Mouse (Mus musculus) c-Kit-positive CD71-positive TER-119-negative erythroid progenitor cells, embryonic 14.5 days (primary cell): ENCODE data around the gene Gm5089.

Experiments
- DNase-seq: peaks from one replicate; pipeline ENCODE4 v3.0.0-alpha.2; 2013; ENCODE audit warnings: low read depth

Gm5089 gene

DNA sequence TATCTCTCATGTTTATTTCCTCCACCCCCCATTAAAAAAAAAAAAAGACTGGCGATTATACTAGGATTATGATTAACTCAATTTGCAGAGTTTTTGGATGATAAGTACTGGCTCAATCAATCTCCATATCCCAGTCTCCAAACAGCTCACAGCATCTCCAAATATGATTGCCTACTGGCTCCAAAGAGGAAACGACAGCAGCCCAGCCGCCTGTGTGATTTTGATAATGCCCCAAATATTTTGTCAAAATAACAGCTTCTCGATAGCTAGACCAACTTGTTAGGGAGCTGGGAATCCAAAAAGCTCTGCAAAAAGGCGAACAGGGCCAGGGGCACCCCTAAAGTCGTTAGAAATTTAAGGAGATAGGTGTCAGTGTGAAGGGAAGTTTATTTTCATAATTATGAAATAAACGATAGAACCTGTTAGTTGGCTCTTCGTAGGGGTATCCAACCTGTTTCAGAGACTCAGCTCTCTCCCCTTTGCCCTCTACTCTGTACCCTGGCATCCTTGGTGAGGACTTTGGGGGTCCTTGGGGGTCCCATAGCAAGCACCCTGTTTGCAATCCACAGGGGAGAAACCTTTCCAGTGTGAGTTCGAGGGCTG, 27.2 kb upstream of the Gm5089 start:
- no peak for DNase-seq

- DNase-seq = no peak
These were observed 26.4 kb upstream of the Gm5089 start for GRCm38 (mm10) chr14:122477261-122477671.

- DNase-seq = no peak
These were observed 25.9 kb upstream of the Gm5089 start for GRCm38 (mm10) chr14:122476822-122477215.

GRCm38 (mm10) chr14:122476041-122476821, 25.3 kb upstream of the Gm5089 start:
- no peak for DNase-seq

GRCm38 (mm10) chr14:122475557-122476040, 24.7 kb upstream of the Gm5089 start:
- DNase-seq = no peak

GRCm38 (mm10) chr14:122474891-122475556, 24.1 kb upstream of the Gm5089 start, which contains the start of gene Zic2:
Gene Zic2 (plus strand): TSS chr14:122475435.
- DNase-seq = no peak

DNA sequence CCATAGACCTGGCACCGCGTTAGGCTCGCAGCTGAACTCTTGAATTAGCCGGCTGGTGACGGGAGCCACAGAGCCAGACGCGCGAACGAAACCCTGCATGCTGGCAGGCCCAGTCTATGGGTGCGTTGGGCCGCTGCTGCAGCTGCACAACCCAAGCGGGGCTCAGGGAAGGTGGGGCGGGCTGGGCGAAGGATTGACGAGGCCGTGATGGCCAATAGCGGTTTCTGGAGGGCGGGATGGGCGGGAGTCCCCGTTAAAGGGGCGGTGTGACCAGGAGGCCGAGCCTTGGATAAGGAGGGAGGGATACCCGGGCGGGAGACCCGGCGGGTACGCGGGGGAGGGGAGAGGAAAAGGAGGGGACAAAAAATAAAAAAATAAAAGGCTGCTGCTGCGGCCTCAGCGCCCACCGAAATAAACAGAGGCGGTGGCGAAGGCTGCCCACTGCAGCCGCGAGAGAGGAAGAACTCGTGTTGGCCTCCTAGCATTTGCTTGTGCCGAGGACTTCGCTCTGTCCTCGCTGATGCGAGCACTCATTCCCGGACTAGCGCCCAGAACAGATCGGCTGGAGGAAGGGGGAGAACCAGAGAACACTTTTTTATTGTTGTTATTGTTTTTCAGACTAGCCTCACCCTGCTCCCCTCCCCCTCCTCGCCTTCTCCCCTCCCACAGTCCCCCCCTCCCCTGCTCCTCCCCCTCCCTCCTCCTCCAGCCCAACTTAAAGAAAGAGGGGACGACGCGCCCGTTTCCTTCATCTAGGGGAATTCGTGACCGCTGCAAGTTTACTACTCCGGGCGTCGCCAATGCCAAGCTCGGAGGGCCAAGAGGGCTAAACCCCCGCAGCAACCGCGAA, 23.4 kb upstream of the Gm5089 start:
- DNase-seq = no peak

- DNase-seq = no peak
These were observed 22.4 kb upstream of the Gm5089 start for GRCm38 (mm10) chr14:122473211-122473751.

DNA sequence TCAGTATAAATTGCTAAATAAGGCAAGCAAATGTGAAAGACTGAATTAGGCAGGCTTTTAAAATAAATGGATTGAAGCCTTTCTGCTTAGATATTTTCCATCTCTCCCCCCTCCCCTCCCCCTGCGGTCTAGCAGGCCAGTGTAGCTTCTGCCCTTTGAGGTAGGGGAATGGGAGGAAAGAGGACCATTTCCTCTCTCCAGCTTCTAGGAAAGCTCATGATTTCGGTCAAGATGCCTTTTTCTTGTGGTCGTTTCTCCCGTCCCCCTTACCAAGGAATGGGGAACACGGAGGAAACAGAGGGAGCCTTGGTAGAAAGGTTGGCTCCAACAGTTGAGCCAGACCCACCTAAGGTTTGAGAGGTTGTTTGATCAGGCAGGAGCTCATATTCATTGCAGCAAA, 21.7 kb upstream of the Gm5089 start:
- no peak for DNase-seq

- no peak for DNase-seq
These were observed 21.2 kb upstream of the Gm5089 start for GRCm38 (mm10) chr14:122472161-122472560.

DNA sequence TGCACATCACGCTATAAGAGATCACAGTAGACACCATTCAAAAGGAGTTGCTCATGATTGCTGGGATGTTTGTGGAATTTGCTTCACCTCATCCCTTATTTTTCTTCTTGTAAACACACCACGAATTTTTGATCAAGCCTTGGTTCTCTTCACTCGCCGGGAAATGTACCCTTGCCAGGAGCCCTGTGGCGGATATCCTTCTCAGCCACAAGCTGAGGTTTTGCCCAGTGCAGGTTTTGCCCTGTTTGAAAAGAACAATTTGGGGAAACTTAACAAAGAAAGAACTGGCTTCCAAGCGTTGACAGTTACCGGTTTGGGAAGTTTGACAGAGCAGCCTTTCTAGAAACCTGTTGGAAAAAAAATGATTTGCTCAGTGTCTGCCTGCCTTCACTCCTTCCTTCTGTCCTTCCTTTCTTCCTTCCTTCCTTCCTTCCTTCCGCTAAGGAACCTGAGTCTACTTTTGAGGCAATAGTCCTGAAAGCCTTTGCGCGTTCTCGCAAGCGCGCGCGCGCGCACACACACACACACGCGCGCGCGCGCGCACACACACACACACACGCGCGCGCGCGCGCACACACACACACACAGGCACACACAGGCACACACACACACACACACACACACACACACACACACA, 20.7 kb upstream of the Gm5089 start:
- no peak for DNase-seq

DNA sequence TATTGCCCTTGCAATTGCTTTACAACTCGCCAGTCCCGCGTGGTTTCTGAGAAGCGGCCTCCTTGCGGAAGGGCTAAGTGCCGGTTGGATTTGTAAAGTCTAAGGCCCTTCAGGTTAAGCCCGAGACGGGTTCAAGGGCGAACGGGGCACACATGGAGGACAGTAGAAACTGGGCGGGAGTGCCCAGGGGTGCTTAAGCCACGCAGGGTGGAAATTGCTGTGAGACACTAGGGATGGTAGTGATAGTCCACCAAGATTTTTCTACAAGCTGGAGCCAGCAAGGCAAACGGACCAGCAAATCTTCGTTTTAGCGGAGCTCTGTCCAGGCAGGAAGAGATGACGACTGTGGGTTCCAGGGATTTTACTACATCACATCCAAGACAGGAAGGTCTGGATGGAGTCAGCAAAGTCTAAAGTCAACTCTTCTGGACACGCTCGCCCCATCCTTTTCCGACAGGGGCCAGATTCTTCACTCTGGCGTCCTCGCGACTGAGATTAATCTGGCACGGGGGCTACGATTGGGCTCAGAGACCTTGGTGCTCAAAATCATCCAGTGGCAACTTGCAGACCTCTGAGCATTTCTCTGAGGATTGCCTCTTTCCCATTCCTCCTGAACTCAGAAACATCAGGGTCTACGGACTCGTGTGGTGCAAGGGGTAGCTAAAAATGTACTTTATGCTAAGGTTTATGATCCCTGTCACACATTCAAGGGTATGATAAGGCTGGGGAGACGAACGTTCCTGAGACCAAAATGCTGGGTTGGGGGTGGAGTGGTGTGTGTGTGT, 18.2 kb upstream of the Gm5089 start:
- DNase-seq = no peak

- DNase-seq = no peak
These were observed 17.3 kb upstream of the Gm5089 start for GRCm38 (mm10) chr14:122467926-122468841.

DNA sequence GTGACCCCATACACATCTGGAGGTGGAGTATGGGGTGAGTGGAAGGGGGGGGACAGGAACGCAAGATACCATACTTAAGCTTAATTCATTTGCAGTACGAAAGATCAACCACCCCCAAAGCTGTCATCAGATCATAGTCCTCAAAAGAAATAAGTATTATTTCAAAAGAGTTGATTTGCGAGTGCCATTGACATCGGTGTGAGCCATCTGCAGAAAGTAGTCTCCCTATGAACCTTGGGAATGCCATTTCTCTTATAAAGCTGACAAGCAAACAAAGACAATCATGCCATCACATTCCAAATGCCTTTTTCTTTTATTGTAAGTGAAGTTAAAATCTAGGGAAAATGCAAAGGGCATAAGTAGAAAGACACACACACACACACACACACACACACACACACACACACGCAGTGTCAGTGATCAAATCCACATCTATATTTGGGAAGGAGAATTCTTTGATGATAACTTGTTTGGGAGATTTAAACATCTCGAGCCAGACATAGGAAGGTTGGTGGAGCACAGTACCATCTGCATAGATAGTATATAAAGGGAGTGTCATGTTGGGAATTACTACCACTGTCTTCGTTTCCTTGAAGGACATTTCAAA, 15.9 kb upstream of the Gm5089 start:
- DNase-seq = no peak

GRCm38 (mm10) chr14:122465931-122466490, 15.1 kb upstream of the Gm5089 start:
- DNase-seq = no peak

GRCm38 (mm10) chr14:122464763-122465741, 14.1 kb upstream of the Gm5089 start, which contains the start of gene Zic5:
Gene Zic5 (minus strand): TSS chr14:122465677.
- DNase-seq = no peak

DNA sequence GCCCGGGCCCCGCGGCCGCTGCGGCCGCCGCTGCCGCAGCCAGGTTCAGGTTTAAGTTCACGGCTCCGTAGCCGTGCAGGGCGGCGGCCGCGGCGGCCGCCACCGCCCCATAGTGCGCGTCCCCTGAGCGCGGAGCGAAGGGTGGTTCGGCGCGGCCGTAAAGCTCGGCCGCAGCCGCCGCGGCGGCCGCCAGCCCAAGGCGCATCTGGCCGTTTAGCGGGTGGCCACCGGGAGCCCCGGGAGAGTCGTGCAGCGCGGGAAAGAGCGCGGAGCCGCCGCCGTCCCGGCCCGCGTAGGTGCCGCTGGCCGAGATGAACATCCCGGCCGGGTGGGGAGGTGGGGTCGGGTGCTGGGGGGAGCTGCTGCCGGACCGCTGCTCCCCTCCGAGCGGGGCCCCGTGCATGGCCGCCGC, 13.4 kb upstream of the Gm5089 start:
- DNase-seq = no peak
